Mouse (Mus musculus): ENCODE results near the gene Adam1b.

DNA sequence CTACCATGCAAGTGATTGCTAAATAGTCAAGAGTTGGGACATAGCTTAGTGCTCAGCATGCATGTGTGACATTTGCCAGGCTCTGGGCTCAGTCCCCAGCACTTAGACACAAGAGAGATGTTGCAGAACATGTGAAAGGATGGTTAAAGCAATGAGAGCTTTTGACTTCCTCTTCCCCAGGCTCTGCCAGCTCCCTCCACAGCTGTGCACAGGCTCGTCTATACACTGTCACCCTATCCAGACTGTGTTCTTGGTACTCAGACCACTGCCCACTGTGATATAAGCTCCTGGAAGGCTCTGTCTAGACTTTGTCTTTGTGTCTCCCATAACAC lies 41.1 kb downstream of the Adam1b start:
- TF ChIP-seq POLR2A (IDR thresholded peaks at IDR 0.05; ENCODE audit: insufficient read length, low read depth) (no peak), POLR2AphosphoS2 (IDR thresholded peaks at IDR 0.05; ENCODE audit: insufficient read length, low read depth) (no peak), MAX (IDR thresholded peaks at IDR 0.05; ENCODE audit: low read depth) (no peak), USF1 (IDR thresholded peaks at IDR 0.05; ENCODE audit: low read depth) (no peak), E2F4 (IDR thresholded peaks at IDR 0.05; ENCODE audit: insufficient read depth) (no peak), TCF12 (IDR thresholded peaks at IDR 0.05; ENCODE audit: insufficient read depth, poor library complexity, severe bottlenecking) (no peak)

Measured in myocyte (in vitro differentiated cells).